ENCODE assay signal across 24 mouse cellular contexts in the genomic region with DNA sequence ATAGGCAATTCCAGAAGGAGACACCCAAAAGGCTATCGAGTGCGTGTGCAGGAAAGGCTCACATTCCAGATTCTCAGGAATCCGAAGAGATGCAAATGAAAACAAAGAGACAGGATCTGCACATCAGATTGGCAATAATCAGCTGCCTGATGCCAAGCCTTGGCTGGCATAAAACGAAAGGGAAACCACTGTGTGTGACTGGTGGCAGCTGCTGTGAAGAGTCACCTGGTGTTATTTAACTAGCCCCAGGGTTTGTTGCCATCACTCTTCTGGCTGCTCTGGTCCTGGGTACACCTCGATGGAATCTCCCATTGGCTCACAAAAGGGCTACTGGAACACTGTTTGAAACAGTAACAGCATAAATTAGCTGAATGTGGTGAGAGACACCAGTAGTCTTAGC. TPM values are rescaled to one million over a fixed set of nuclear protein-coding genes. Genes with fewer than 3 reads are reported as not detected.
A peak's percentile ranks its signal among the peaks of the same experiment; 100 is the strongest.
DNase-seq lines count a peak whose midpoint lies in the region; ATAC-seq and TF ChIP-seq lines count a peak whose summit lies in the region.
"Had no signal": no experiment of that assay in that cellular context is flagged by ENCODE, and none has a peak within 500 bp of the region (broad histone marks: within the 10 kb centered on the region; RNA-seq: fewer than 3 reads in every experiment).

No protein-coding gene starts in this region.

- no peak overlapping the region for H3K9ac ChIP-seq in neural tube, embryonic 14.5 days (replicated peaks; ENCODE audit: low read depth, low read length)
- H3K9ac ChIP-seq in liver, embryonic 14.5 days (replicated peaks), result peak overlapping the region; percentile 47
- H3K9ac ChIP-seq: forebrain, postnatal 0 days; hindbrain, embryonic 12.5 days; midbrain, embryonic 15.5 days had no signal

- no peak overlapping the region for H3K4me2 ChIP-seq in neural tube, embryonic 14.5 days (ENCODE audit: low read depth, low read length)
- H3K4me2 ChIP-seq in liver, embryonic 14.5 days (ENCODE audit: low read depth), result peak overlapping the region; percentile 56
- H3K4me2 ChIP-seq: heart, embryonic 11.5 days; hindbrain, embryonic 12.5 days; midbrain, embryonic 15.5 days had no signal

- no peaks in the 10 kb centered on the region for H3K4me1 ChIP-seq in neural tube, embryonic 14.5 days (ENCODE audit: control insufficient read depth, insufficient read depth, low read length)
- peaks cover 20 to 60% of the 10 kb centered on the region in 2 experiments; a peak in 3 of 4 replicates for H3K4me1 ChIP-seq in liver, embryonic 14.5 days (replicated peaks; ENCODE audit: control insufficient read depth in 2 of 2, insufficient read depth in 2 of 2, low read length in 1 of 2)
- H3K4me1 ChIP-seq: hindbrain, embryonic 12.5 days; limb, embryonic 10.5 days; midbrain, embryonic 15.5 days had no signal

- H3K4me3 ChIP-seq in neural tube, embryonic 14.5 days (ENCODE audit: low read depth, low read length), result no peak overlapping the region
- peak overlapping the region in 1 of 2 experiments; percentile 4; a peak in 1 of 4 replicates for H3K4me3 ChIP-seq in liver, embryonic 14.5 days (ENCODE audit: insufficient read depth in 1 of 2, low read depth in 2 of 2, low read length in 2 of 2)
- H3K4me3 ChIP-seq: hindbrain, embryonic 12.5 days; left cerebral cortex, adult 2 months; limb, embryonic 10.5 days; megakaryocyte, embryonic 14.5 days; midbrain, embryonic 15.5 days; myocyte had no signal

- no peaks in the 10 kb centered on the region for H3K27me3 ChIP-seq in neural tube, embryonic 14.5 days (ENCODE audit: control insufficient read depth, insufficient read depth, low read length)
- H3K27me3 ChIP-seq in liver, embryonic 14.5 days (ENCODE audit: control insufficient read depth, insufficient read depth, low read length), result no peaks in the 10 kb centered on the region
- H3K27me3 ChIP-seq: hindbrain, embryonic 12.5 days; midbrain, embryonic 15.5 days had no signal

- no peaks in the 10 kb centered on the region for H3K9me3 ChIP-seq in neural tube, embryonic 14.5 days (ENCODE audit: control insufficient read depth, low read length)
- H3K9me3 ChIP-seq in liver, embryonic 14.5 days (ENCODE audit: control insufficient read depth, low read length), result no peaks in the 10 kb centered on the region
- H3K9me3 ChIP-seq: hindbrain, embryonic 12.5 days; limb, embryonic 10.5 days; megakaryocyte, embryonic 14.5 days; midbrain, embryonic 15.5 days had no signal

- TF ChIP-seq EP300 in liver, embryonic 14.5 days (IDR thresholded peaks at IDR 0.05; ENCODE audit: low read depth), result no peak

- TF ChIP-seq CTCF in liver, embryonic 14.5 days (IDR thresholded peaks at IDR 0.05; ENCODE audit: low read depth), result no peak

- no peak for DNase-seq in neural tube, embryonic 10.5 days (ENCODE audit: extremely low spot score, low spot score)
- DNase-seq in liver, embryonic 14.5 days (ENCODE audit: low read depth in 3 of 3, low spot score in 3 of 3), result no peak
- no peak for DNase-seq in thymus, adult 18-20 months
- DNase-seq in layer of hippocampus, postnatal 10 days (ENCODE audit: low spot score in 2 of 2), result no peak
- no peak for DNase-seq in ovary, postnatal 14 days (ENCODE audit: low spot score)
- DNase-seq: adrenal gland, postnatal 36 days; cerebellum, adult 8-10 months; forebrain, postnatal 0 days; heart, postnatal 10 days; kidney, adult 2 months; kidney, postnatal 36 days; lung, adult 18-20 months; lung, postnatal 14 days; spleen, adult 18-20 months had no signal

- WGBS in neural tube, embryonic 14.5 days, result 53% methylated on average over 5 of the region's 5 CpGs
- WGBS in liver, embryonic 14.5 days (ENCODE audit: insufficient replicate concordance), result 44% methylated on average over 5 of the region's 5 CpGs

- H3K36me3 ChIP-seq in neural tube, embryonic 14.5 days (ENCODE audit: control insufficient read depth, insufficient read depth, low read length), result no peaks in the 10 kb centered on the region
- no peaks in the 10 kb centered on the region for H3K36me3 ChIP-seq in liver, embryonic 14.5 days (replicated peaks; ENCODE audit: control insufficient read depth, insufficient read depth, low read depth)
- H3K36me3 ChIP-seq: hindbrain, embryonic 12.5 days; limb, embryonic 10.5 days; midbrain, embryonic 15.5 days had no signal

- ATAC-seq in neural tube, embryonic 14.5 days (ENCODE audit: low read depth), result peak; percentile 69; the same call in 1 of the 2 replicates
- peak; percentile 55; the same call in 1 of the 2 replicates for ATAC-seq in erythroblast, adult 5-6 weeks (replicated peaks; ENCODE audit: low FRiP score, poor library complexity, severe bottlenecking)
- peak; percentile 52 for ATAC-seq in liver, embryonic 14.5 days (ENCODE audit: insufficient read depth)
- ATAC-seq: forebrain, postnatal 0 days; inflammation-experienced regulatory T-cells, adult 6 months; midbrain, embryonic 15.5 days had no signal

- H3K27ac ChIP-seq in neural tube, embryonic 14.5 days (ENCODE audit: low read depth, low read length), result peak overlapping the region; percentile 39; the same call in 1 of the 2 replicates
- H3K27ac ChIP-seq in liver, embryonic 14.5 days, result peak overlapping the region; percentile 81
- H3K27ac ChIP-seq: hindbrain, embryonic 12.5 days; left cerebral cortex, adult 2 months; limb, embryonic 10.5 days; midbrain, embryonic 15.5 days had no signal

RNA-seq across cellular contexts. Expression of a gene that starts 11.0 kb away (rescaled TPM):
- 378 and 434 TPM in 2 replicates for polyA plus RNA-seq in neural tube, embryonic 14.5 days (2014; fragmentation: Nextera tagmentation; extraction: Ambion mirVana)
- total RNA-seq in erythroblast, adult 5-6 weeks (2015; ENCODE audit: low replicate concordance), result 30.5 and 42.1 TPM in 2 replicates
- 72.8 TPM in 2 replicates for total RNA-seq in erythroblast, adult 5-6 weeks (2017; ENCODE audit: low replicate concordance)
- 95.7 and 170 TPM in 2 replicates for polyA plus RNA-seq in liver, embryonic 14.5 days (2012; rRNA removed)
- polyA plus RNA-seq in liver, embryonic 14.5 days (2014; fragmentation: Nextera tagmentation; extraction: Ambion mirVana), result 148 and 169 TPM in 2 replicates
- 10 to 100 TPM; 67.6 to 79.7 TPM for total RNA-seq in layer of hippocampus, postnatal 10 days (2021)

RNA-seq across cellular contexts. Expression of a gene that starts 52.1 kb away (rescaled TPM):
- 69.9 and 85.0 TPM in 2 replicates for polyA plus RNA-seq in neural tube, embryonic 14.5 days (2014; fragmentation: Nextera tagmentation; extraction: Ambion mirVana)
- total RNA-seq in erythroblast, adult 5-6 weeks (2015; ENCODE audit: low replicate concordance), result 0.77 and 6.1 TPM in 2 replicates
- 6.3 and 7.0 TPM in 2 replicates for total RNA-seq in erythroblast, adult 5-6 weeks (2017; ENCODE audit: low replicate concordance)
- polyA plus RNA-seq in liver, embryonic 14.5 days (2012; rRNA removed), result 5.7 and 7.2 TPM in 2 replicates
- polyA plus RNA-seq in liver, embryonic 14.5 days (2014; fragmentation: Nextera tagmentation; extraction: Ambion mirVana), result 7.2 and 9.7 TPM in 2 replicates
- 10 to 100 TPM; 67.3 to 70.6 TPM for total RNA-seq in layer of hippocampus, postnatal 10 days (2021)

Comparison
In these comparisons a context has a peak if more than half of its experiments do, and no peak if none do; other contexts are left out.
1. RNA of a gene that starts 52.1 kb away (total RNA-seq): 67.3 to 70.6 TPM in layer of hippocampus, postnatal 10 days; 0.77 to 7.0 TPM in erythroblast, adult 5-6 weeks; every median in the first group is over 4 times any median in the second.
2. Peak in every context shown above with its lines, with median percentiles within 50 percentile points of each other: ATAC-seq.